Mouse (Mus musculus) left cerebral cortex, adult 9 months (tissue): Measurements from ENCODE around the gene Hist1h2bc.
A peak's percentile ranks its signal among the peaks of the same experiment; 100 is the strongest.
"Not testable (repeated sequence)": the region's sequence is repeated elsewhere in the genome, so short reads cannot be mapped to it uniquely, and the experiment has no call there.

Experiments
- DNase-seq, 2 experiments: peaks; one replicate each; pipeline ENCODE4 v3.0.0; 2022; ENCODE audit warnings: low spot score in 2 of 2

The Hist1h2bc gene

DNA sequence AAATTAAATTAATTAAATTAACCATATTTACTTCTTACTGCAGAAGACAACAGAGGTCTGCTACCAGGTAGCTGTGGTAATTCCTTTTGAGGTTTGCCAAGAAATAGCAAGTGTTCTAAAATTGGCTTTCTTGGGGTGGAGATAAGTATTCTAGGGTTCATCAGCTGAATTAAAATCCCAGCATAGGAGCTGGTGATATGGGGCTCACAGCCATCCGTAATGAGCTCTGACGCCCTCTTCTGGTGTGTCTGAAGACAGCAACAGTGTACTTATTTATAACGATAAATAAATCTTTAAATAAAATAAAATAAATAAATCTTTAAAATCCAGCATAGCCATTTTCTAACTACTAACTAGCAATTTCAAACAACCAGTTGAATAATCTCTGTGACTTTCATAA is 15.8 kb downstream of the Hist1h2bc start:
- DNase-seq = no peak

- DNase-seq = peak in 1 of 2 experiments; percentile 89
These were observed 17.0 kb downstream of the Hist1h2bc start for GRCm38 (mm10) chr13:23700786-23701520.

DNA sequence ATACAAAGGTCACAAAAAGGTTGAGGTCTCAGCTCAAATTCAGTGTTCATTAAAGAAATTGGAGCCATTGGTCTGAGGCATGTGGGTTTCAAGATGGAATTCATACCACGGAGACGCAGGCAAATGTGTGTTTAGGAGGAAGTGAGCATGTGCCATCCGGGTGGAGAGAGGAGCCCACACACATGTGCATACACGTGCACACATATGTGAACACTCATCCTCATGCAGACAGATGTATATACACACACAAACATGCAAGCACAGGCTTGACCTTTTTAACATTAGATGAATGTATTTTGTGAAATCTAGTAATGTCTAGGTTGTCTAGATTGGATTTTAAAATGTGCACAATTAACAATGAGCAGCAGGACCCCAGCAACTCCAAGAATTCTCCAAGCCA is 18.2 kb downstream of the Hist1h2bc start:
- no peak for DNase-seq

GRCm38 (mm10) chr13:23702801-23703200 is 18.8 kb downstream of the Hist1h2bc start:
- not testable (repeated sequence) for DNase-seq

DNA sequence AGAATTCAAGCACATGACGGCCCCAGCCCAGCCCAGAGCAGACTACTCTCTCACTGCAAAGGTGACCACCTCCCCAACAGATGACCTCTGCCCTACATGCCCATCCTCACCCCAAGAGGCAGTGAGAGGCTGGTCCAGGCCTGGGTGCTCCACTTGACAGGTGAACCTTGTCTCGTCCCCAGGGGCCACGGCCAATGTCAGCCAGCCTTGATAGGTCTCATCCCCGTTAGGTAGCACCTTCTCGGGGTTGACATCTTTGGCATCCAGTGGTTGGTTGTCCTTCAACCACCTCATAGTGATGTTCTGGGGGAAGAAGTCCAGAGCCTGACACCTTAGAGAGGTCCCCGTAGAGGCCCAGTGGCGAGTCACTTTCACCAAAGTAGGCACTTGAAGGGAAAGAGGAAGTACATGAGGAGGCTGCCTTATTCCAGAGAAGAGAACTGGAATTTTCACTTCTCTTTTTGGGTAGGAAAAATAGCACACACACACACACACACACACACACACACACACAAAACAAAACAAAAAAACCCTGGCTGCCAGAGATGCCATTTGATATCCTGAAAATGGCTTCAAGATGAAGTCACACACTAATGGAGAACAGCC is 21.9 kb downstream of the Hist1h2bc start:
- DNase-seq = no peak

DNA sequence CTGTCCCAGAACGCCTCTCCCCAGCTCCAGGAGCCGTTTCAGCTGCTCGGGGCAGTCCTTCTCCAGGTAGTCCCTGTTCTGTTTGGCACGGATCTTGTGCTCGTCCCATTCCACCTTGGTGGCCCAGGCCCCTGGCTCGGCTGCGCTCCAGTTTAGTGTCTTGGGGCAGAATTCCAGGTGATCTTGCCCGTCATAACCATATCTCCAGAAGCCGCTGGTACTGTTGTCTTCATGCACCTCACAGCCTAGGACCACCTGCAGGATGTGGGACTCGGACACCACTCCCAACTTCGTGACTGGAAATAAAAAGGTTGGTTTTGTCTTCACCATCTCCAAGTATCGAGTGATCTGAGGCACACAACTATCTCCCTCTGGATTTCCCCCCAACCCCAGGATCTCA is 22.8 kb downstream of the Hist1h2bc start:
- DNase-seq = no peak

- no peak for DNase-seq
These were observed 24.0 kb downstream of the Hist1h2bc start for GRCm38 (mm10) chr13:23708041-23708440.

DNA sequence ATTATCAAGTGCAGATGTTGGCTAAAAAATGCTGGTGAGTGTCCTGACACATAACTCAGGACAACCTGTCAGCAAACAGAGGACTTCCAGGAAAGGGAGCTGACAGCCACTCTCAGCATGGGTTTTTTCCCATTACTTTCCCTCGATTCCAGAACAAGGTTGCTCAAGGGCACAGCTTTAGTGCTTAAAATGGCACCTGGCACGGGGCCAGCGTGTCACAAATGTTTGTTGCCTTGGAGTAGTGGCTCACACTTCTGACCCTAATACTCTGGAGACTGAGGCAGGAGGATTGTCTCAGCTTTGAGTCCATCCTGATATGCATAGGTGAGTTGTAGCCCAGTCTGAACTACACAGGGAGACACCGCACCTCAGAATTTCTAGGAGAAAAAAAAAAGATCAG is 24.7 kb downstream of the Hist1h2bc start:
- DNase-seq = no peak

- no peak for DNase-seq
These were observed 25.8 kb downstream of the Hist1h2bc start for GRCm38 (mm10) chr13:23709714-23710373.

DNA sequence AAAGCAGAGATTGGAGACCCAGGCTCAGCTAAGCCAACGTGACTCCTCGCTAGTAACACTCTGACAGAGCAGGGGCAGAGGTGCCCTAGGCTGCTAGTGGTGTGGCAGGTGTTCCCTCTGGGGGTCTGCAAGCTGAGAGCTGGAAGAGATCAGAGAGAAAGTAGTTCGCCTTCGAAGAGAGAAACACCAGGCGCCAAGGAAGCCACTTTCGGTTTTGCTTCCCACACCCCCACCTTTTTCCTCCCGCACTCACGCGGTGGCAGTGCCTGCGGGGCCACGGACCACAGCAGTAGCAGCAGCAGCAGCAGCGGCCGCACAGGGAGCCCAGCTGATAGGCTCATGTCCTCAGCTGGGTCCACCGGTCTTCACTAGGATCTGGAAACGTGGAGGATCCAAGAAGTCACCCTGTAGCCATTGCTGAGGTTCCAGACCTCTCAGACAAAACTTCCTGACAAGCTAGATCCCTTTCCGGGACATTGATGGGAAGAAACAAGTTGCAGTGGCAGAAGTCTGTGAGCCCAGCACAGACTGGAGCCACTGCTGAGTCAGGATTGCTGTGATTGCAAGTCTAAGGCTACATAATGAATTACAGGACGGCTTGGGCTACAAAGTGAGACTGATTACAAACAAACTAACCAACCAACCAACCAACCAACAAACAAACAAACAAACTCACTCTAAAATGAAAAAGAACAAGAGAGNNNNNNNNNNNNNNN is 26.5 kb downstream of the Hist1h2bc start, which contains the start of gene Hfe:
TSS of gene Hfe (minus strand) at position 481 of the 716 bp plus-strand sequence.
- no peak for DNase-seq

DNA sequence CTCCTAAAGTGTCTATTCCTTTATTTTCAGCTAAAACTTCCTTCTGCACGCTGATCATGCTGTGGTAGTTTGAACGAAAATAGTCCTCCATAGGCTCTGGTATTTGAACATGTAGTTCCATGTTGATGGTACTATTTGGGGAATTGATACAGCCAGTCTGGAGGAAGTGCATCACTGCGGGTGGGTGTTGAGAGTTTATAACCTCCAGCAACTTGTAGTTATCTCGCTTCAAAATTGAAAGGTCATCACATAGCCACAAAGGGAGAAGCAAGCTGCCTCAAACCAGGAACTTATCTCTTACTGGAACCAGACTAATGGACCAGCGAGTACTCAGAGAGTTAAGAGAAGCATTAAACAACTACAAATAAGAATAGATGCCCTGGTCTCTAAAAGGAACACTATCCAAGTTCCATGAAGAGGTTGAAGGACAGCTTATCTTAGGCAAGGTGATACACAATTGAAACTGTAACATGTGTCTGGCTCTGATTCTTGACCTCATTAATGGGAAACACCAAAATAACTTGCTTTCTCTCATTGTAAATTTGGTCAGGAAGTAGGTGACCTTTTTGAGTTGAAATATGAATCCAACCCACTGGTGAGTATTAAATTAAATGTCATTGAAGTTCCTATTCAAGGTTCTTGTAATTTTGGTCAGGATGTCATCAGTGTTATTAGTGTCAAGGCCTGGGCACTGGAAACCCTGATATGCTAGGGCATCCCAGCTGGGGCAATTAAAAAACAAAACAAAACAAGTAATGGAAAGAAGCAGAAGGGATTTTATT is 32.5 kb downstream of the Hist1h2bc start:
- DNase-seq = no peak

DNA sequence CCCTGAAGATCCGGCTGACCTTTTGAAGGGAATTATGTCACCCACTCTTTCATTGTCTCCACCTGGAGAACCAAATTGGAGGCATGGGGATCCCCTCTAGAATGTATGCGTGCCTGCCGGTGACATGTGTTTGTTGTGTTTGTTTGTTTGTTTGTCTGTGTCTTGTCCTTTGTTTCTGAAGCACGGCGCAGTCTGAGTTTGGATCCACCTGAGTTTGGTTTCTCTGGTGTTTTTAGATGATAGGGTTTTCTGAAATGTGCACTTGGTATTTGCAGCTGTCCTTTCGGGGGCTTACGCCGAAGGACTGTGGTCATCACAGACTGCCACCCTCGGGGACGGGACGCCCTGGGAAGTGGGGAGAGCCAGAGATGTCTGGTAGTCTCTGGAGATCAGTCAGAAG is 33.2 kb downstream of the Hist1h2bc start:
- DNase-seq = no peak

GRCm38 (mm10) chr13:23717593-23718245 is 33.7 kb downstream of the Hist1h2bc start:
- DNase-seq = not testable (repeated sequence)

GRCm38 (mm10) chr13:23724239-23724638 is 40.2 kb downstream of the Hist1h2bc start:
- no peak for DNase-seq

- no peak for DNase-seq
These were observed 41.2 kb downstream of the Hist1h2bc start for GRCm38 (mm10) chr13:23725213-23725612.

DNA sequence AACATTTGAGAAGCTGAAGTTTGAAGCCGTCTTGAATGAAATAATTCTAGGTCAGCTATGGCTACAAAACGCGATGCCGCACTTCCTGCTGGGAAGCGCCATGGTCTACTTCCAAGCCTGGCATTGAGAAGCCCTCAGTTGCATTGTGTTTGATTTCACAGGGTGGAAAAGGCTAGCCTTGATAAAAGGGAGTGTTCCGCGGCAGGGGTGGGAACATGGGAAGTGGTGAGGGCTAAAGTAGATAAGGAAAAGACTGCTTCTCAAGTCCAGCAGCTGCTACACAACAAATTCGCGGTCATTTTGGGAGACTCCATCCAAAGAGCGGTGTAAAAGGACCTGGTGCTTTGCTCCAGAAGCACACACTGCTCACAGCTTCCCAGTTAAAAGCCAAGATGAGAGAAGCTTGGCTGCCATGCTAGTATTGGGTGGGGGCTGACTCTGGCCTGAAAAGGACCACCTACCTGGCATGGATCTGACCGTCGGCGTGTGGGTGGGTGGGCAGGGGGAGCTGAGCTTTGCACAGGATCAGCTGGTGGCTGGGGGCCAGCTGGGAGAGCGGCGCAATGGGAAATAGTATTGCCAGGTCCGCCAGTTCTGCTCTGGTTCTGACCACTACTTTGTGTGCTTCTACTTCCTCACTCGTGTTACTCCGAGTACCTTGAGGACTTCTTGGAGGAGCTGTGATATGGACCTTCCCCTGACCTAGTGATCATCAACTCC is 44.6 kb downstream of the Hist1h2bc start:
- DNase-seq = no peak

DNA sequence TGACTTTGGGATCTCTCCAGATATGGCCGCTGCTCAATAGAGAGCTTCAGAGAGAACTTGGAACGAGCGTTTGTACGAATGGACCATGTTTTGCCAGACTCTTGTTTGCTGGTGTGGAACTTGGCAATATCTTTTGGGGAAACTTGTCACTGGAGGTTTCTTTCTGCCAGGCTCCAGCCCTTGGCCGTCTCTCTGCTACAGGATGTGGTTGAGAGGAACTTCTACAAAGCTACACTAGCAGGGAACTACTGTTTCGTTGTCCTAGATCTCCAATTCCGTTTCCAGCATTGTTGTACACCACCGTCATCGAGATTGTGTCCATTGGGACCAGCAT is 45.2 kb downstream of the Hist1h2bc start:
- no peak for DNase-seq

- no peak for DNase-seq
These were observed 45.7 kb downstream of the Hist1h2bc start for GRCm38 (mm10) chr13:23729706-23730105.

- DNase-seq = no peak
These were observed 46.5 kb downstream of the Hist1h2bc start for GRCm38 (mm10) chr13:23730479-23730878.

- DNase-seq = peak in 1 of 2 experiments; percentile 38
These were observed 48.3 kb downstream of the Hist1h2bc start for GRCm38 (mm10) chr13:23732156-23732804.
